Mouse (Mus musculus) spleen, adult 2 months (tissue): ENCODE measurements around the gene Tuba8.

ENCODE experiments used
- CTCF ChIP-seq: fragments of 200-500 bp; IDR thresholded peaks from 2 replicates; pipeline ENCODE4 v1.5.1; 2011; ENCODE audit warnings: mild to moderate bottlenecking, inconsistent platforms; ENCODE audit not compliant: insufficient read depth, insufficient read length, insufficient replicate concordance; ENCODE audit errors: extremely low read depth
- POLR2A ChIP-seq: fragments of 200-500 bp; IDR thresholded peaks from 2 replicates; pipeline ENCODE4 v1.6.1; 2011; ENCODE audit warnings: low read depth, low read length, inconsistent platforms

- TF ChIP-seq CTCF: no peak
- no peak for TF ChIP-seq POLR2A
Measured at GRCm38 (mm10) chr6:121241780-121242179, 31.3 kb downstream of the Tuba8 start.
